Mouse (Mus musculus): Measurements from ENCODE around the gene Cacna1a.
A peak's percentile ranks its signal among the peaks of the same experiment; 100 is the strongest.

Gene Cacna1a

GRCm38 (mm10) chr8:84471271-84471995 lies 83.2 kb downstream of the Cacna1a start:
- peak; percentile 76 for DNase-seq (ENCODE audit: low read depth, low spot score)

GRCm38 (mm10) chr8:84474456-84474855 lies 86.2 kb downstream of the Cacna1a start:
- DNase-seq (ENCODE audit: low read depth, low spot score), result peak; percentile 55

- DNase-seq (ENCODE audit: low read depth, low spot score), result no peak
Observed at GRCm38 (mm10) chr8:84477341-84477740, 89.1 kb downstream of the Cacna1a start.

- DNase-seq (ENCODE audit: low read depth, low spot score), result no peak
Observed at GRCm38 (mm10) chr8:84483004-84483403, 94.8 kb downstream of the Cacna1a start.

- no peak for DNase-seq (ENCODE audit: low read depth, low spot score)
Observed at GRCm38 (mm10) chr8:84485366-84485765, 97.1 kb downstream of the Cacna1a start.

- DNase-seq (ENCODE audit: low read depth, low spot score), result no peak
Observed at GRCm38 (mm10) chr8:84485864-84486263, 97.6 kb downstream of the Cacna1a start.

GRCm38 (mm10) chr8:84489223-84489622 lies 101.0 kb downstream of the Cacna1a start:
- DNase-seq (ENCODE audit: low read depth, low spot score), result no peak

GRCm38 (mm10) chr8:84494541-84495084 lies 106.4 kb downstream of the Cacna1a start:
- DNase-seq (ENCODE audit: low read depth, low spot score), result no peak

- no peak for DNase-seq (ENCODE audit: low read depth, low spot score)
Observed at GRCm38 (mm10) chr8:84501181-84501580, 112.9 kb downstream of the Cacna1a start.

- peak; percentile 95 for DNase-seq (ENCODE audit: low read depth, low spot score)
Observed at GRCm38 (mm10) chr8:84501671-84502308, 113.5 kb downstream of the Cacna1a start.

- DNase-seq (ENCODE audit: low read depth, low spot score), result no peak
Observed at GRCm38 (mm10) chr8:84502638-84503037, 114.4 kb downstream of the Cacna1a start.

GRCm38 (mm10) chr8:84507220-84507619 lies 119.0 kb downstream of the Cacna1a start:
- DNase-seq (ENCODE audit: low read depth, low spot score), result no peak

GRCm38 (mm10) chr8:84509764-84510163 lies 121.5 kb downstream of the Cacna1a start:
- DNase-seq (ENCODE audit: low read depth, low spot score), result peak; percentile 16

GRCm38 (mm10) chr8:84511621-84512020 lies 123.4 kb downstream of the Cacna1a start:
- DNase-seq (ENCODE audit: low read depth, low spot score), result no peak

- DNase-seq (ENCODE audit: low read depth, low spot score), result peak; percentile 60
Observed at GRCm38 (mm10) chr8:84513765-84514164, 125.5 kb downstream of the Cacna1a start.

GRCm38 (mm10) chr8:84518180-84518579 lies 129.9 kb downstream of the Cacna1a start:
- DNase-seq (ENCODE audit: low read depth, low spot score), result no peak

GRCm38 (mm10) chr8:84518720-84519119 lies 130.5 kb downstream of the Cacna1a start:
- DNase-seq (ENCODE audit: low read depth, low spot score), result no peak

GRCm38 (mm10) chr8:84519767-84520626 lies 131.8 kb downstream of the Cacna1a start:
- DNase-seq (ENCODE audit: low read depth, low spot score), result no peak

GRCm38 (mm10) chr8:84520999-84521398 lies 132.8 kb downstream of the Cacna1a start:
- DNase-seq (ENCODE audit: low read depth, low spot score), result no peak

- DNase-seq (ENCODE audit: low read depth, low spot score), result no peak
Observed at GRCm38 (mm10) chr8:84528036-84528435, 139.8 kb downstream of the Cacna1a start.

GRCm38 (mm10) chr8:84529548-84529947 lies 141.3 kb downstream of the Cacna1a start:
- DNase-seq (ENCODE audit: low read depth, low spot score), result no peak

- DNase-seq (ENCODE audit: low read depth, low spot score), result no peak
Observed at GRCm38 (mm10) chr8:84532725-84533124, 144.5 kb downstream of the Cacna1a start.

All from ZHBTc4 (cell line).